Mouse (Mus musculus): Measurements from ENCODE around the gene Cdc6.

GRCm38 (mm10) chr11:98933151-98933550 lies 25.6 kb downstream of the Cdc6 start:
- peak; percentile 65; the same call in 1 of the 2 replicates for TF ChIP-seq CTCF (IDR thresholded peaks at IDR 0.05; ENCODE audit: extremely low read depth, insufficient read depth, insufficient read length, insufficient replicate concordance)
- TF ChIP-seq POLR2A (IDR thresholded peaks at IDR 0.05; ENCODE audit: low read depth, low read length) = no peak
